Mouse (Mus musculus): Measurements from ENCODE around the gene Lif. TPM values are rescaled to one million over a fixed set of nuclear protein-coding genes. Genes with fewer than 3 reads are reported as not detected.

Lif gene
- total and polyA plus RNA-seq, 2 experiments from 2014 or later = 0.05 TPM; not detected in 1

GRCm38 (mm10) chr11:4215061-4215460 lies 42.3 kb upstream of the Lif start:
- ATAC-seq (ENCODE audit: low FRiP score) = no peak
- H3K4me1 ChIP-seq (ENCODE audit: insufficient read depth, low read length) = no peaks in the 10 kb centered on the region
- H3K27ac ChIP-seq (ENCODE audit: low read depth, low read length) = no peak overlapping the region
- no peak overlapping the region for H3K4me3 ChIP-seq (ENCODE audit: low read depth, low read length)
- TF ChIP-seq CTCF (IDR thresholded peaks at IDR 0.05) = no peak
- peaks cover 53% of the 10 kb centered on the region for H3K36me3 ChIP-seq (ENCODE audit: insufficient read depth, low read length)
- no peak for DNase-seq (ENCODE audit: low spot score)
- H3K9ac ChIP-seq (replicated peaks; ENCODE audit: low read length, poor library complexity, severe bottlenecking) = no peak overlapping the region
- WGBS = 85% methylated on average over 10 of the region's 10 CpGs
- H3K4me2 ChIP-seq (ENCODE audit: low read depth, low read length, poor library complexity, severe bottlenecking) = no peak overlapping the region
- no peaks in the 10 kb centered on the region for H3K9me3 ChIP-seq (ENCODE audit: low read length)
- H3K27me3 ChIP-seq (ENCODE audit: insufficient read depth, low read length) = peaks cover 15% of the 10 kb centered on the region

- peak; percentile 40 for DNase-seq (ENCODE audit: low spot score)
- Histone ChIP-seq H3K36me3 (ENCODE audit: insufficient read depth, low read length) (peaks cover 41% of the 10 kb centered on the region), H3K4me2 (ENCODE audit: low read depth, low read length, poor library complexity, severe bottlenecking) (no peak overlapping the region), H3K4me1 (ENCODE audit: insufficient read depth, low read length) (no peaks in the 10 kb centered on the region), H3K9ac (replicated peaks; ENCODE audit: low read length, poor library complexity, severe bottlenecking) (no peak overlapping the region), H3K27ac (ENCODE audit: low read depth, low read length) (peak overlapping the region; percentile 26), H3K9me3 (ENCODE audit: low read length) (no peaks in the 10 kb centered on the region), H3K4me3 (ENCODE audit: low read depth, low read length) (no peak overlapping the region), H3K27me3 (ENCODE audit: insufficient read depth, low read length) (peaks cover 15% of the 10 kb centered on the region)
- peak; percentile 18; the same call in 1 of the 2 replicates for ATAC-seq (ENCODE audit: low FRiP score)
- TF ChIP-seq CTCF (IDR thresholded peaks at IDR 0.05) = no peak
- 74% methylated on average over 9 of the region's 9 CpGs for WGBS
Measured at GRCm38 (mm10) chr11:4216248-4217000, 40.9 kb upstream of the Lif start.

- Histone ChIP-seq H3K4me3 (ENCODE audit: low read depth, low read length) (peak within 1 kb of the TSS; percentile 35), H3K9ac (replicated peaks; ENCODE audit: low read length, poor library complexity, severe bottlenecking) (0 out of 2 replicates have a peak within 1 kb of the TSS, but pooled peaks have one; percentile 36), H3K27me3 (ENCODE audit: insufficient read depth, low read length) (peaks cover 15% of the 10 kb centered on the region), H3K36me3 (ENCODE audit: insufficient read depth, low read length) (peaks cover 25% of the 10 kb centered on the region), H3K4me2 (ENCODE audit: low read depth, low read length, poor library complexity, severe bottlenecking) (peak within 1 kb of the TSS; percentile 65), H3K27ac (ENCODE audit: low read depth, low read length) (peak within 1 kb of the TSS; percentile 43), H3K9me3 (ENCODE audit: low read length) (no peaks in the 10 kb centered on the region), H3K4me1 (ENCODE audit: insufficient read depth, low read length) (no peaks in the 10 kb centered on the region)
- WGBS = 3% methylated on average over 56 of the region's 56 CpGs
- ATAC-seq (ENCODE audit: low FRiP score) (peak; percentile 19; the same call in 1 of the 2 replicates), DNase-seq (ENCODE audit: low spot score) (peak; percentile 76)
- TF ChIP-seq CTCF (IDR thresholded peaks at IDR 0.05) = no peak
Measured at GRCm38 (mm10) chr11:4217914-4218629, 39.3 kb upstream of the Lif start, which contains the start of gene Castor1. Gene Castor1 (plus strand): TSS chr11:4218225.

- peak overlapping the region; percentile 65 for H3K4me2 ChIP-seq (ENCODE audit: low read depth, low read length, poor library complexity, severe bottlenecking)
- no peaks in the 10 kb centered on the region for H3K9me3 ChIP-seq (ENCODE audit: low read length)
- H3K36me3 ChIP-seq (ENCODE audit: insufficient read depth, low read length) = peaks cover 19% of the 10 kb centered on the region
- peak overlapping the region; percentile 43 for H3K27ac ChIP-seq (ENCODE audit: low read depth, low read length)
- WGBS = 3% methylated on average over 6 of the region's 6 CpGs
- no peak for ATAC-seq (ENCODE audit: low FRiP score)
- no peaks in the 10 kb centered on the region for H3K4me1 ChIP-seq (ENCODE audit: insufficient read depth, low read length)
- peak overlapping the region; percentile 35 for H3K4me3 ChIP-seq (ENCODE audit: low read depth, low read length)
- DNase-seq (ENCODE audit: low spot score) = no peak
- H3K27me3 ChIP-seq (ENCODE audit: insufficient read depth, low read length) = peaks cover 15% of the 10 kb centered on the region
- no peak for TF ChIP-seq CTCF (IDR thresholded peaks at IDR 0.05)
- 0 out of 2 replicates have a peak overlapping the region, but pooled peaks have one; percentile 36 for H3K9ac ChIP-seq (replicated peaks; ENCODE audit: low read length, poor library complexity, severe bottlenecking)
Measured at GRCm38 (mm10) chr11:4218637-4219036, 38.7 kb upstream of the Lif start.

GRCm38 (mm10) chr11:4219317-4219751 lies 38.0 kb upstream of the Lif start:
- Histone ChIP-seq H3K9me3 (ENCODE audit: low read length) (no peaks in the 10 kb centered on the region), H3K36me3 (ENCODE audit: insufficient read depth, low read length) (peaks cover 12% of the 10 kb centered on the region), H3K4me3 (ENCODE audit: low read depth, low read length) (no peak overlapping the region), H3K27ac (ENCODE audit: low read depth, low read length) (no peak overlapping the region; the same call in 1 of the 2 replicates), H3K4me2 (ENCODE audit: low read depth, low read length, poor library complexity, severe bottlenecking) (no peak overlapping the region), H3K4me1 (ENCODE audit: insufficient read depth, low read length) (no peaks in the 10 kb centered on the region), H3K9ac (replicated peaks; ENCODE audit: low read length, poor library complexity, severe bottlenecking) (no peak overlapping the region), H3K27me3 (ENCODE audit: insufficient read depth, low read length) (peaks cover 15% of the 10 kb centered on the region)
- WGBS = 3% methylated on average over 2 of the region's 2 CpGs
- DNase-seq (ENCODE audit: low spot score) = peak; percentile 77
- peak; percentile 84 for TF ChIP-seq CTCF (IDR thresholded peaks at IDR 0.05)
- no peak for ATAC-seq (ENCODE audit: low FRiP score)
